Comparison of ENCODE assay signal across 34 mouse cellular contexts in genomic region chr11:108508190-108508589, GRCm38 (mm10).
"Had no signal": no experiment of that assay in that cellular context is flagged by ENCODE, and none has a peak within 500 bp of the region (broad histone marks: within the 10 kb centered on the region; RNA-seq: fewer than 3 reads in every experiment).

No protein-coding gene starts in this region.

- ATAC-seq: hindbrain, embryonic 16.5 days; hindbrain, postnatal 0 days; inflammation-experienced regulatory T-cells, adult 6 months; intestine, embryonic 15.5 days; intestine, embryonic 16.5 days; intestine, postnatal 0 days had no signal

- H3K9me3 ChIP-seq: heart, embryonic 10.5 days; heart, embryonic 12.5 days; heart, embryonic 13.5 days; heart, embryonic 15.5 days; hindbrain, embryonic 10.5 days; hindbrain, embryonic 12.5 days; hindbrain, embryonic 13.5 days; hindbrain, embryonic 15.5 days; intestine, embryonic 15.5 days; kidney, embryonic 15.5 days had no signal

- H3K4me3 ChIP-seq: heart, embryonic 10.5 days; heart, embryonic 12.5 days; heart, embryonic 13.5 days; heart, embryonic 15.5 days; hindbrain, embryonic 10.5 days; hindbrain, embryonic 12.5 days; hindbrain, embryonic 13.5 days; hindbrain, embryonic 15.5 days; intestine, embryonic 15.5 days; kidney, embryonic 15.5 days; layer of hippocampus, adult 2 months; left cerebral cortex, adult 2 months had no signal

- H3K4me2 ChIP-seq: heart, embryonic 11.5 days; heart, embryonic 12.5 days; heart, embryonic 13.5 days; heart, embryonic 15.5 days; hindbrain, embryonic 12.5 days; hindbrain, embryonic 13.5 days; hindbrain, embryonic 14.5 days; hindbrain, embryonic 15.5 days; intestine, embryonic 15.5 days; kidney, embryonic 15.5 days had no signal

- DNase-seq: heart, postnatal 10 days; heart, postnatal 14 days; heart, postnatal 36 days; kidney, adult 11 months; kidney, adult 18-20 months; kidney, adult 2 months; kidney, adult 8-10 months; kidney, adult 9 months; kidney, postnatal 10 days; kidney, postnatal 25 days; kidney, postnatal 36 days; kidney, postnatal 4 days; layer of hippocampus, adult 9-11 months; layer of hippocampus, postnatal 36 days had no signal

- H3K36me3 ChIP-seq: heart, embryonic 10.5 days; heart, embryonic 12.5 days; heart, embryonic 15.5 days; hindbrain, embryonic 10.5 days; hindbrain, embryonic 12.5 days; hindbrain, embryonic 13.5 days; hindbrain, embryonic 15.5 days; intestine, embryonic 15.5 days; kidney, embryonic 15.5 days had no signal

- H3K27ac ChIP-seq: heart, embryonic 10.5 days; heart, embryonic 13.5 days; heart, embryonic 15.5 days; hindbrain, embryonic 10.5 days; hindbrain, embryonic 12.5 days; hindbrain, embryonic 13.5 days; hindbrain, embryonic 14.5 days; hindbrain, embryonic 15.5 days; hindbrain, postnatal 0 days; intestine, embryonic 15.5 days; kidney, embryonic 15.5 days; kidney, postnatal 0 days; layer of hippocampus, adult 2 months; left cerebral cortex, adult 2 months had no signal

- H3K9ac ChIP-seq: heart, embryonic 12.5 days; heart, embryonic 13.5 days; heart, embryonic 15.5 days; hindbrain, embryonic 12.5 days; hindbrain, embryonic 13.5 days; hindbrain, embryonic 14.5 days; hindbrain, embryonic 15.5 days; intestine, embryonic 15.5 days; kidney, embryonic 15.5 days had no signal

- H3K4me1 ChIP-seq: heart, embryonic 10.5 days; heart, embryonic 12.5 days; heart, embryonic 13.5 days; heart, embryonic 15.5 days; hindbrain, embryonic 10.5 days; hindbrain, embryonic 12.5 days; hindbrain, embryonic 13.5 days; hindbrain, embryonic 15.5 days; intestine, embryonic 15.5 days; kidney, embryonic 15.5 days had no signal

- H3K27me3 ChIP-seq: heart, embryonic 12.5 days; heart, embryonic 13.5 days; heart, embryonic 15.5 days; hindbrain, embryonic 12.5 days; hindbrain, embryonic 13.5 days; hindbrain, embryonic 15.5 days; intestine, embryonic 15.5 days; kidney, embryonic 15.5 days had no signal
